Mouse (Mus musculus): ENCODE results near the gene Lmna. TPM values are rescaled to one million over a fixed set of nuclear protein-coding genes. Genes with fewer than 3 reads are reported as not detected.

Lmna gene
- total RNA-seq, 2 experiments from 2014 or later: 35.3 to 37.7 TPM

DNA sequence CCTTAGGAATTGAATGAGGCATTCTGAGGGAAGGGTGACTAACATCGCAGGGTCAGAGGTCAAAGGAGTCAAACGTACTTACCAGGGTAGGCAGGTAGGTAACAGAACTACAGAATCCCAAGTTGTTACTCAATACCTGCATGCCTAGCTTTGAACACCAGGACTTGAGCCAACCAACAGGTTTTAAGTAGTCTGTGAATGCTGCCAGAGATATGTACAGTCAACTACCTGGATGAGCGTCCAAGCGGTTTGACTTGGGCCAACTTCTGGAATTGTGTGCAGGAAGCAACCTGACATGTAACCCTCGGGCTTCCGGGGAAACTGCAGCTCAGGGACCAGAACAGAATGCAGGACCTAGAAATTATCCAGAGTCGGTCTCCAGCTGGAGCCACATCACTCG is 13.3 kb upstream of the Lmna start:
- intact Hi-C loops (cut with DNase I): loop anchor here (2.0 to 10.0 kb wide), 2 partner anchors 40 to 108 kb away; partner anchors contain the start of gene Pmf1
- no peak for DNase-seq

DNA sequence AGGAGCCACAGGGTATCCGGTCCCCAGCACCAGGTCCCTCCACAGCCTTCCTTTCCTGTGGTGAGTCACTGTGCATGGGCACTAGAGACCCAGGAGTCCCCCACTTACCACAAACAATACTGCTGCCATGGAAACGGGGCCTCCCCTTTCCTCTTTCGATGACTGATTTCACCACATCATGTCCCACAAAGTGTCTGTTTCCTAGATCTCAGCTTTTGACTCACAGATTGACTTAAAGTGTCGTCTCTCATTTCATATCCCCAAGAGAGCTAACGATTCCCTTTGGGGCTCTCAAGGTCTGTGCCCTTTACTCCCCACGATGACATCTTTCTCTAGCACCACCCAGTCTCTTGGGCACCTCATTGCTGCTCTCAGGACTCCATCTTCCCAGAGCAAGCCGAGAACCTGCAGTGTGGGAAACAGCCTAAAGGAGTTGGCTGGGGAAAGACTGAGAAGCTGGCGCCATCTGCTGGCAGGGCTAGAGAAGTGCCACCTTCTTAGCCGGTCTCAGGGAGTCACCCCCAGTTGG is 12.1 kb upstream of the Lmna start:
- DNase-seq: peak; percentile 60
- intact Hi-C loops (cut with DNase I): loop anchor here (2.0 to 10.0 kb wide), 2 partner anchors 39 to 107 kb away; partner anchors contain the start of gene Pmf1

DNA sequence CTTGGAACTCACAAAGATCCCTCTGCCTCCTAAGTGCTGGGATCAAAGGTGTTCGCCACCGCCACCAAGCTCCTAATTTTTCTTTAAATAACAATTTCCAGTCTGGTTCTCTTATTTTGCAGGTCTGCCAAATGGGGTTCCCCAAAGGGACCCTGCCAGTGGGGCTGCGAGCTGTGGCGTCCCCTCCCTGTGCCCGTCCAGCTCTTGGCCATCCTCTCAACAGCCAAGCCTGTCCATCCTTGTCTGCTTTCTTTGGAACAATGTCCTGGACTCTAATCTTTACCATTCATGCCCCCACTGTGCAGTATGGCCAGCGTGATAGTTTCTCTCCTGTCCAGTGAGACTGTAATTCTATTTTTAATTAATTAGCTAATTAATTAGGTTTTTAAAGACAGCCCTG is 11.4 kb upstream of the Lmna start:
- no peak for DNase-seq
- intact Hi-C loops (cut with DNase I): loop anchor here (10.0 kb wide), 1 partner anchor 106 kb away; the partner anchor contains the start of gene Pmf1

DNA sequence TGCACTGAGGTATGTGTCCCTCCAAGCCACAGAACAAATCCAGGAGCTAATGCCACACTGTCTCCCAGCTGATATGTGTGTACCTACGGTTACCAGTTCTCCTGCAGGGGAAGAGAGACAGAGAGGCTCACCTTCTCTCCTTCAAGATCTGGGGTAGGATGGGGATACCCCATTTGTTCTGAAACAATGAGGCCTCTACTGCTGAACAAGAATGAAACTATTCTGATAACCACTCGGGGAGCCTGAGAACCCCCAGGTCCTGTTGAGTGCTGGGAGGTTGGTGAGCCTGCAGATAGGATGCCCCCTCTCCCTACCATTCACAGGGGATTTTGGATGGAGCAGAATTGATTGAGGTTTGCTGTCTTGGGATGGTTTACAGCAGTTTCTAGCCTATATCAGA is 10.3 kb upstream of the Lmna start:
- intact Hi-C loops (cut with DNase I): loop anchor here (10.0 kb wide), 1 partner anchor 105 kb away; the partner anchor contains the start of gene Pmf1
- DNase-seq: no peak

DNA sequence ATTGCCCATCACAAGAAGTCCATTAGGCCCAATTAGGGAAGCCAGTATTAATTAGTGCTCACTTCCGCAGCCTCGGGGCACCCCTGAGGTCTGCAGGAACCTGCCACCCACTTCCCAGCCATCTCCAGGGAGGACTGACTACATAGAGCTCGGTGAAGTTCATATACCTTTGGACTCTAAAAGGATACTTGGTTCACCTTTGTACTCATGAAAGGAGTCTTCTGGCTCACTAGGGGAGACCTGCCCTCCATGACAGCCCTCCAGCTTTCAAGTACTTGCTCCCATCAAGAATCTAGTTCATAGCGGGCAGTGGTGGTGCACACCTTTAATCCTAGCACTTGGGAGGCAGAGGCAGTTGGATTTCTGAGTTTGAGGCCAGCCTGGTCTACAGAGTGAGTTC is 8.7 kb upstream of the Lmna start:
- DNase-seq: no peak
- intact Hi-C loops (cut with DNase I): no loop called here

DNA sequence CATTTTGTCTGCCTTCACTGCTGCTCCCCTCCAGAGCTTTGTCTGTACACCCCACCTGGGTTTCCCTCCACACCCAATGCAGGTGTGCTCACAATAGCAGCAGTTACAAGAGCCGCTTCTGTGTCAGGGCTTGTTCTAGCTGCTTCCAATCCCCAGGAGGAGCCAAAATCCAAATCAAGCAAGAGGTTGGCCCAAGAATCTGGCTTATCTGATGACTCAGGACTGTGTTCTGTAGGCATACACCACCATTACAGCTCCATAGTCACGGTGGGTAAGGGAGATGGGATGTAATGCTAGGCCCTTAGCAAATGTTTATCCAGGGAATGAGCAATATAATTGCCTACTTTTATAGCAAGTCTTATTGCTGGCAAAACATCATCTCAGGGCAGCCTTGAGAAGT is 6.7 kb upstream of the Lmna start:
- intact Hi-C loops (cut with DNase I): no loop called here
- no peak for DNase-seq

DNA sequence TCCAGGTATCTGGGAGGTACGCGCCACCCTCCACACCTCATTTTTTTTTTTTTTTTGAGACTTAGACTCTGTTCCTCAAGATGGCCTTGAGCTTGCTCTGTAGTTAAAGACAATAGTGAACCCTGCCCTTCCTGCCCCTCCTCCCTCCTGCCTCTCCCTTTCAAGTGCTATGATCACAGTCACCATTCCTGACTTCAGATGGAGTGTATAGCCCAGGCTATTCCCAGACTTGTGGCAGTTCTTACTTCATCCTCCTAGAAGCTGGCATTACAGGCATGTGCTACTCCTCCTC is 5.3 kb upstream of the Lmna start:
- DNase-seq: no peak
- intact Hi-C loops (cut with DNase I): no loop called here

DNA sequence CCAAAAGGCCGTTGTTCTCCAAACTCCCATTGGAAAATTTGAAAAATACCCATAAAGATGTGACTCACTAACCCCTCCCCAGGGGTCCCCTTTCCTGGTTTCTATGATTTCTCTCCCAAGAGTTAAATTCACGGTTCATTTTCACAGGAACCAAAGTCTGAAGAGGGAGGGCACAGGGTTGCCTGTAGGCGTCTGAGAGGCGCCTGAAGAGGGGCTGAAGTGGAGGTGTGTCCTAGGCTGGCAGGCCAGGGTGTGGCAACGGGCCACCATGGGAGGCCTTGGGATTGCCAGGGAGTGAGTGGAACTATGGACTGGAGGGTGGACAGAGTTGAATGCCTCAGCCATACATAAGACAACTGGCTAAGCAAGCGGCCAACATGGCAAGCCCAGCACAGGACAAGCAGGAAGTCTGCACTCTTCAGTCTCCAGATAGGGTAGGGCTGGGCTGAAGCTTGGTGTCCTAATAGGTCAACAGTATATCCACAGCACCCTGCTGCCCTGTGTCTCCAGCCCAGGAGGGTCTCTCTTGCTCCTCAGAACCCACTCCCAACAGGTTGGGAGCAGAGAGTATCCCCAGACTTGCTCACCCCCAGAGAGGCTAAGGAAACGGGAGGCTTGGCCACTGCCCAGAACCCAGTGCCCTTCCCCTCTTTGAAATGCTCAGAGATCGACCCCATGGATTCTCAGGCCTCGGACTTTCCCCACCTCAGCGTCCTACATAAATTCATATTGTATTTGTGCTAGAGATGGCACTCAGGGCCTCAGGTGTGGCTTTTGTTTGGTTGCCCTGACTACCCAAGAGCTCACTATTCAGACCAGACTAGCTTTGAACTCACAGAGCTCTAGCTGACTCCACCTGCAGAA is 4.7 kb upstream of the Lmna start:
- intact Hi-C loops (cut with DNase I): no loop called here
- DNase-seq: no peak

DNA sequence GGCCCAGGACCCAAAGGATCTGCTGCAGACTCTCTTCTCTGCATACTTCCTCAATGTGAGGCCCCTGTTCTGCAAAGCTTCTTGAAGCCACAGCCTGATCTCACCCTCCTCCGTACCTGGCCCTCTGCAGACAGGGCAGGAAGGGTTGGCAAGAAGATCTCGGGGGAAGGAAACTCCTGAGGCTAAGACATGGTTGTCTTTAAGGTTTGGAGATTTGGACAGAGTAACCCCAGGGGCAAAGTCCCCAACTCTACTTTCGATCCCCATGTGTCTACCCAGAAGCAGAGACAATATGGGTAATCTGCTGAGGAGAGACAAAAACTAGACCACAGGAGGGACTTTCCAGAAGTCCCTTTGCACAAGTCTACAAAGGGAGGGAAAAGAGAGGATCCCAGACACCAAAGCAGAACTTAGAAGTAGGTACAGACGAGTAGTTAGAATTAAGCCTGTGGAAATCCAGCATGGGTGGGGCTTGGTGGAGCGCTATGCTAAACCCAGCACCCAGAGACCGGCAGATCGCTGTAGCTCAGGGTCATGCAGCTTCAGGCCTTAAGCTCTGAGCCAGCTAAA is 3.9 kb upstream of the Lmna start:
- DNase-seq: no peak

DNA sequence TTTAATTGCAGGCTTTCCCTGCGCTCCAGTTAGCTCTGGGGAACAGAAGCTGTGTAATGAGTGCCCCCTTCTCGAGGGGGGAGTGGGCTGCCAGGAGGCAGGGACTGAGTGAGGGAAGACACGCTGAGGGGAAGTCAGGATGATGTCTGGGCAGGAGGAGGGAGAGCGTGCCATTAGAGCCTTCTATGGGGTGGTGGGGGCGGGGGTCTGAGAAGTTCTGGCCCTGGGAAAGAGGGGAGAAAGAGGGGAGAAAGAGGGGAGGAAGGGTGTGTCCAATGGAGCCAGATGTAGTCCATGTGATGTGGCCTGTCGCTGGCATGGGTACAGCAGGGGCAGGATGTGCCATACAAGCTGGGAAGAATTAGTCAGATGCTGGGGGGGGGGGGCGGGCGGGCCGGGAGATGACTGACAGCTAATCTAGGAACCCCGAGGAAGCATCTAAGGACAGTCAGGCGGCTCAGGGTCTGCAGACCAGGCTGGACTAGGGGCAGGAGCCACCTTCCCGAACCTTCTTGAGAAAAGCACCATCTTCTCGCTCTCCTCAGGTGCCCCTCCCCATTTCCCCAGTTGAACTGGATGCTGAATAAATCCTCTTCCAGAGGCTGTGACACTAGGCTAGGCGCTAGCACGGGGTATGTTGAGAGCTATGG is 3.3 kb upstream of the Lmna start:
- DNase-seq: no peak

More for the DNA sequence above, 3.9 kb upstream of the Lmna start:
- intact Hi-C loops (cut with DNase I): no loop called here

DNA sequence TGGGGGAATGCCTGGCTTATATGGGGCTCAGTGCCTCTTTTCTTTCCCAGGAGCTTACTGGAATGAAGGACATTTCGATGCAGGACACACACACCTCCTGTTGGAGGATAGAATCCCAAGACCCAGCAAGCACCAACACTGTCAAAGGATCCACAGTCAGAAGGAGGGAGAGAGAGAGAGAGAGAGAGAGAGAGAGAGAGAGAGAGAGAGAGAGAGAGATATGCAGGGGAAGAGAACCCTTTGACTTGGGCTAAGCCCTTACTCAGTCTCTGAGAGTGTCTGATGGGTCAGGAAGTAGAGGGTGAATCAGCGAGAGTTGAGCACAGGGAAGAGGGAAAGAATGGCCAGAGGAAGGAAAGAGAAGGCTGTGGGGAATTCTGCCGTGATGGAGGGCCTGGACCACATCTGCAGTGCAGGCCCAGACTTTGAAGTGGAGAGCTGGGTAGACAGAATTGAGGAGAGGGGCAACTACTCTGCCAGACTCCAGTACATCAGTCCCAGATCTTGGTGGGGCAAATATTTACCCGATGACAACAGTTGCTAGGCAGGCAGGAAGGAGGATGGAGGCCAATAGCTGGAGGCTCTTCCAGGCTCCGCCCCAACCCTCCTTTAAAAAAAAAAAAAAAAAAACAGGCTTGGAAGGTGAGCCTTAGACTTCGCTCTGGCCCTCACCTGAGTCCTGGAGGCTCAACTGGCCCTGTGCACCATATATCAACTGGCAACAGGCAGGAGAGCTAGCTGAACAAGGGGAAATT is 2.6 kb upstream of the Lmna start:
- intact Hi-C loops (cut with DNase I): no loop called here
- no peak for DNase-seq

More for the DNA sequence above, 3.3 kb upstream of the Lmna start:
- intact Hi-C loops (cut with DNase I): no loop called here

DNA sequence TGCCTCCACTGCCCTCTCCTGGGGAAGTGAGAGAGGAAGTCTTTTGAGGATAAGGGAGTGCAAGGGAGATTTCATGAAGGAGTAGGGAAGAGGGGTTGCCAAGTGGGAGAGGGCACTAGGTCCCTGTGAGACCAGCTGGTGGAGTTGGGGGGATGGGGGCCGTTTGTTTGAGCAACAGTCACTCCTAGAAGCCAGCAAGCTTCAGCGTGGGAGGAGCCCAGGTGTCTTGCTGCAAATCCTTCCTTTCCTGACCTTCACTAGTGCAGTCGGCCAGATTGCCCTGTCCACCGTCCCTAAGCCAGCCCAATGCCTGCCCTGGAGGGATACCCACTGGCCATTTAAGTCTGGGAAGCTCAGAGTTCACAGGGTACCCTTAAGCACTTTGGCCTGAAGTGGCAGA is 1.8 kb upstream of the Lmna start:
- no peak for DNase-seq
- intact Hi-C loops (cut with DNase I): no loop called here

DNA sequence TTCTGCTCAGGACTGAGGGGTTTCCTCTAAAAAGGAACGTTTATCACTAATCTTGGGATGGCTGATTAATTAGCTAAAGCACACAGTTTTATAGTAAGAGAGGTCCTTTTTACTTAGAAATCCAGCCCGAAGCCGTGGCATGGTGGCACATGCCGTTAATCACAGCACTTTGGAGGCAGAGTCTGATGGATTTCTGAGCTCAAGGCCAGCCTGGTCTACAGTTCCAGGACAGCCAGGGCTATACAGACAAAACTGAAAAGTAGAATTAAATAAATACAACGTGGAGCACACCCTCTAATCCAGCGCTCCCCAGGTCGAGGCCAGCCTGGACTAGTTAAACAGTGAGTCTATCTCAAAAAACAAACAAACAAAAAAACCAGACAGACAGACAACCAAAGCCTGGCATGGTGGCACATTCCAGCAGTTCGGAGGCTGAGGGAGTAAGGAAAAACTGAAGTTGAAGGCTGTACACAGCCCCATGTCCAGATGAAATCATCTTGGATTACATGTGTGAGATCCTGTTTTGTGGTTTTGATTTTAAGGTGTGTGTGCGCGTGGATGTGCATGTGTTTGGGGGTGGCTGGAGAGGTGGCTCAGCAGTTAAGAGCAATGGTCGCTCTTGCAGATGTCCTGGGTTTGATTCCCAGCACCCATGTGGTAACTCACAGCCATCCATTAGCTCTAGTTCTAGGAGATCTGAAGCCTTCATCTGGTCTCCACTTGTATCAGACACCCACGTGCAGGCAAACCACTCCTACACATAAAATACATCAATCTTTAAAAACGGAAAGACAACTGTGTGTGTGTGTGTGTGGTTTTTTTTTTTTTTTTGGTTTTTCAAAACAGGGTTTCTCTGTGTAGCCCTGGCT is 899 bp upstream of the Lmna start:
- intact Hi-C loops (cut with DNase I): no loop called here
- no peak for DNase-seq

DNA sequence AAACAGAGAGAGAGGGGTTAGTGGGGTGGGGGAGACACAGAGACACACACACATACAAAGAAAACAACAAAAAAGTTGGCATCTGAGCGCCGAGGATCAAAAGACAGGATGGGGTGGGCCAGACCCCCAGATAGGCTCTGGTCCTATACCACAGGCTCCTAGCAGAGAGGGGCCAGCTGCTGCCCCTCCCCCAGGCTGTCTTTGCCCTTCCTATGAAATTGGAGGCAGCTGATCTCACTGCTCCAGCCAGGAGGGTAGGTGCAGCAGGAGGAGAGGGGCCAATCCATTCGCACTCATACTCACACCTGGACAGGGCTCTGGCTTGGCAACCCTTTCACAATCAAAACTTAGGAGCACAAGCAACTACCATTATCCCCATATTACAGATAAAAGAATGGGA is 506 bp downstream of the Lmna start:
- intact Hi-C loops (cut with DNase I): no loop called here
- DNase-seq: no peak

DNA sequence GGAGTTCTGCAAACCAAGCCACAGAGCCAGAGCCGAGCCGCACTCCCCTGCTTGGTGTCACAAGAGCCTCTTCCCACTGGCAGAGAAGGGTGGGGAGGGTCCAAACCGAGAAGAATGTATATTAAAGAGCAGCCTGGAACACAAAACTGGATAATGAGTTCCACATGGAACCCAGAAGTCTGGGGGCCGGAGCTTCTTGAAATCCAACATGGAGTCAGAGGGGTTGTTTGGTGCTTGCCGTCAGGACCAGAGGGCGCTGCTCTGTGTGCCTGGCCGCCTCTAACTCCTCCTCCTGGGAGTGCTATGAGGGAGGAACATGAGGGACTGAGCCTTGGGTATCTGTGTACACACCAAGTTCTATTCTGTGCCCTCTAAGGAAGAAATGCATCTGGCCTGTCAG is 4.0 kb downstream of the Lmna start:
- no peak for DNase-seq
- intact Hi-C loops (cut with DNase I): no loop called here

DNA sequence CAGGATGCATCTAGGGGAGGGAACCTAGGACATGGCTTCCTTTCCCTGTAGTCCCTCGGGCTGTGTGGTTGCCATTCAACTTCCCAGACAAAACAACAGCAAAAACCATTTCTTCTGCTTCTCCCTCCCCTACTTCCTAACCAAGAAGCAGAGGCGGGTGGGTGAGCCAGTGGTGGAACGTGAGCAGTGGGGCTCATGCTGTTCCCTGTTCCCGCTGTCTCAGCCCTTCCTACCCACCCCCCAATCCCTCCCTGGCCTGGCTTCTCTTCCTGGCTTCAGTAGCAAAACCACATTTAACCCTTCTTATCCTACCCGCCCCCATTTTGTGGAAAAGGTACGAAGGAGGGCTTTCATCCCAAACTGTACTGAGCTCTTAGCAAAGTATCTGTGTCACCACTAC is 4.7 kb downstream of the Lmna start:
- intact Hi-C loops (cut with DNase I): no loop called here

DNA sequence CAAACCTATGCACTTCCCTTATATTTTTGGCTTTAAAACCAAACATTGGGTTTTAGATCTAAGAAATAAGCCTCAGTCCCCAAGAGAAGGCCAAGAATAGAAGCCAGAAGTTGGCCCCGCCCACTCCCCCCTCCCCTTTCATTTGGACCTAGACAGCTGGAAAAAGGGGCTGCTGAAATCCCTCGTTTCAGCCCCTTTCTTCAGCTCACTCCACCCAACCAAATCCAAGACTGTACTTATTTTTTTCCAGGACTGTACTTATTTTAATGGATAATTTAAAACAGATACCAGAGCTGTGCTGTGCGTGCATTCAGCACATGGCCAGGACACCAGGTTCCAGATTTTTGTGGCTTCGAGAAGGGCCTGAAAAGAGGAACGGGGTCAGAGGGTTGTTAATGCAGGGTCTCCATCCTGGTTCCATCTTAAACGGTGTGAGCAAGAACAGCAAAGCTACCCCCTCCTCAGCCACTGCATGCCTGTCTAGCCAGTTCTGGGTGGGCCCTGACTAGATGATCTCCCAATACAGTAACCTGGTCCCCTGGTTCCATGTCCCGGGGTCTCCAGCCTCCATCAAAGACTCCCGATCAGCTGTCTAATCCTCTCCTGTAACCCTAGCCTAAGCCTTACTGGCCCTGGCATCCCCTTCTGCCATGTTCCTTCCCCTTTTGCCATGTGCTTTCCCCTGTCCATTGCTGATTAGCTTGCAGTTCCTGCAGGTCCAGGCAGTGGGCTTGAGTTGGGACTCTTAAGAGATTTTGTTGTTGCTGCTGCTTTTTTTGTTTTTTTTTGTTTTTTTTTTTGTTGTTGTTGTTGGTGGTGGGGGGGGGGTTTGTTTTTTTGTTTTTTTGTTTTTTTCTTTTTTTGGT is 5.6 kb downstream of the Lmna start:
- DNase-seq: no peak
- intact Hi-C loops (cut with DNase I): no loop called here

More for the DNA sequence above, 4.7 kb downstream of the Lmna start:
- no peak for DNase-seq

DNA sequence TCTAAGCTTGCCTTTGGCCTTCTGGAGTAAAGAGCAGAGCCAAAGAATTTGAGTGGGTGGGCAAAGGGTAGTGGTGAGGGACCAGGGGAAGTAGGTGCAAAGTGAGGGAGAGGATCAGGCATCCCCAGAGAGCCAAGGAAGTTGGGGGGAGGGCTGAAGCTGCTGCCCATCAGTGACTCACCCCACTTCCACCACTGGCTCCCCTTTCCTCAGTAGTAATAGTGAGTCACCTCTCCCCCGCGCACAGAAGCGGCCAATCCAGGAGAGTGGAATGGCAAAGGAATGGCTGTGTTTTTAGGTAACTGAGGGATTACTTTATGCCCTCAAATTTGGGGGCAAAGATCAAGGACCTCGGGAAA is 6.3 kb downstream of the Lmna start:
- no peak for DNase-seq
- intact Hi-C loops (cut with DNase I): no loop called here
